Mouse (Mus musculus): Measurements from ENCODE around the gene Stpg4. TPM values are rescaled to one million over a fixed set of nuclear protein-coding genes. Genes with fewer than 3 reads are reported as not detected.

The Stpg4 gene
- polyA plus RNA-seq (2017; shearing (Covaris generic)), result not detected

DNA sequence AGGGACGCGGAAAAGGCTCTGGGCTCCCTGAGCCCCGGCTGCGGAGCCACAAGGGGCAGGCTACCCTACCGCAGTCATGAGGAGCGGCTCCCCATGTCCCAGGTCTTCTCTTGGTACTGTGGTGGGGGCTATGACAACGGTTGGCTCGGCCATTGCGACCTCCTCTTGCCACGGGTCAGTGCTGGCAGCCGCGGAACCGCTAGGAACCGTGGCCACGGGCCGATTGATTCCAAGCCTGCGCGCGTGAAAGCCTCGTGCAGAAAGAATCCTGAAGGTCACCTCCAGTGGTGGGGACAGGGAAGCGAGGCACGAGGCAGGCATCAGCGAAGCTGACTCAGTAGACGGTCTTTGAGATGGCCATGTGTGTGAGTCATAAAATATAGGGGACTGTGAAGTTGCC, at the start of gene Stpg4:
Stpg4 (minus strand) TSS at position 231 of the 400 bp plus-strand sequence.

DNA sequence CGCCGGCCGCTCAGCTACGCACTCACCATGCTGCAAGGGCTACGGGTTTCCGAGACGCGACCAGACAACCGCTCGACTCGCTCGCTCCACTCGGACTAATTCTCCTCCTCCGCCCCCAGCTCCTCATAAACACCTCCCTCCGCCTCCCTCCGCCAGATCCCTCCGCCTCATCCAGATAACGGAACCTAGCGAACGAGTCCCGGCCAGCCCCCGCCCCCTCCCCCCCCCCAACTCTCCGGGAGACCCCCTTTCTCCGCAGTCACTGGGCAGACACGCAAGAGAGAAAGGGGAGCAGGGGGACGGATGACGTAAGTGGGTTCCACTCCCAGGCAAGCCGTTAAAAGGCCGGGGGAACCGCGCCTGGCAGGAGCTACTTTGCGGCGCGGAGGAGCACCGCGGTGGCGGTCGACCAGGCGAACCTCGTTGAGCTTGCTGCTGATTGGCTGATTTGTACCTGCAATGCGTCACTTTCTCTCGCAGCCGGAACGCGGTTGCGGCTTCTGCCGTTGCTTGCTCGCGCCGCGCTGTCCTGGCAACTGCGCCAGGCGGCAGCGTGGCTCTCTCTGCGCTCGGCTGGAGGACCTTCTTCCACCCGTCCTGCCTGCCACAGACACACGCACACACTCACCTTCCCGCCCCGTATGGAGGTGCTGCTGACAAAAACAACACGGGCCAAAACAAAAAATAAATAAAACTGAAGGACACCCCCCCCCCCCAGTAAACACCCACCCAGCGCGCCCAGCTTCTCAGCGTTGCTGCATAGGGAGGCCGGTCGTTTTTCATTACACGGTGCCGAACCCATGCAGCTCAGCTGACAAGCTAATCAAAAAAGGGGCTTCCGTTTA, 19.4 kb upstream of the Stpg4 start, which contains the start of gene Calm2:
Calm2 (minus strand) TSS at position 169 of the 845 bp plus-strand sequence.

Other genes starting within 250 kb of the Stpg4 start
- gene Mcfd2, start 161.8 kb downstream of the Stpg4 start, polyA plus RNA-seq (2017; shearing (Covaris generic)), result 22.6 TPM
- gene Ttc7, start 144.9 kb downstream of the Stpg4 start, polyA plus RNA-seq (2017; shearing (Covaris generic)), result 55.9 TPM
- 678 TPM for gene Calm2, start 19.2 kb upstream of the Stpg4 start, polyA plus RNA-seq (2017; shearing (Covaris generic))
- gene Epcam, start 208.2 kb upstream of the Stpg4 start, polyA plus RNA-seq (2017; shearing (Covaris generic)), result 7.5 TPM
- 37.2 TPM for gene Msh2, start 244.6 kb upstream of the Stpg4 start, polyA plus RNA-seq (2017; shearing (Covaris generic))